Mouse (Mus musculus) testis, adult 2 months (tissue): ENCODE results near the gene Manba.

Experiments
- CTCF ChIP-seq: fragments of 200-500 bp; IDR thresholded peaks from 2 replicates; pipeline ENCODE4 v1.5.1; 2012; ENCODE audit warnings: low read depth, mild to moderate bottlenecking, inconsistent platforms, low read length, moderate library complexity; ENCODE audit not compliant: control insufficient read depth, insufficient read depth, insufficient replicate concordance
- POLR2A ChIP-seq: fragments of 200-500 bp; IDR thresholded peaks from 2 replicates; pipeline ENCODE4 v1.6.1; 2012; ENCODE audit warnings: low read depth, mild to moderate bottlenecking, inconsistent platforms, low read length, moderate library complexity; ENCODE audit not compliant: control insufficient read depth

DNA sequence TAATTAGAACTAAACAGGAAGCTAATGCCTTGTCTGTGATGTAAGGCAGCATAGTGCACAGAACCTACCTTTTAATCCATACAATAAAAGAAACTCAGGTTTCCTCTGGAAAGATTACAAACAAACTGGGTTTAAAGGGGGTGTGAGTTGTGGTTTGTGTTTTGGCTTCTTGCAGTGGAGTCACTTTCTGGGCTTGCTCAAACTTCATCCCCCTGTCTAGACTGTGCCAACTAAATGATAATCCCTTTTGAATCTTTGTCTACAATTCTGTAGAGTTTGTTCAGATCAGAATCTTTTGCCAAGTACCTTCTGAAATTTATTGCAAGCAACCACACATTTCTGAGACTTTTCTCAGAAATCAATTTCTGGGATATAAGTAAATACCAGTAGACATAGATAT lies 40.5 kb upstream of the Manba start:
- TF ChIP-seq POLR2A (no peak), CTCF (no peak)
